Mouse (Mus musculus): Measurements from ENCODE around the gene Zfpm1.

The Zfpm1 gene

GRCm38 (mm10) chr8:122350309-122351089 is 68.6 kb downstream of the Zfpm1 start:
- no peak for DNase-seq

- DNase-seq, result no peak
Measured at GRCm38 (mm10) chr8:122354157-122354556, 72.2 kb downstream of the Zfpm1 start.

GRCm38 (mm10) chr8:122355642-122356606 is 74.0 kb downstream of the Zfpm1 start:
- DNase-seq, result no peak

GRCm38 (mm10) chr8:122357202-122357601 is 75.3 kb downstream of the Zfpm1 start:
- DNase-seq, result no peak

GRCm38 (mm10) chr8:122357641-122358040 is 75.7 kb downstream of the Zfpm1 start:
- no peak for DNase-seq

GRCm38 (mm10) chr8:122359111-122359775 is 77.3 kb downstream of the Zfpm1 start:
- no peak for DNase-seq

- DNase-seq, result no peak
Measured at GRCm38 (mm10) chr8:122360696-122361416, 78.9 kb downstream of the Zfpm1 start, which contains the start of gene Trhr2. Gene Trhr2, minus strand, starts transcription at chr8:122360746.

- no peak for DNase-seq
Measured at GRCm38 (mm10) chr8:122362271-122362670, 80.3 kb downstream of the Zfpm1 start.

GRCm38 (mm10) chr8:122362967-122363366 is 81.0 kb downstream of the Zfpm1 start:
- no peak for DNase-seq

- no peak for DNase-seq
Measured at GRCm38 (mm10) chr8:122368494-122368893, 86.6 kb downstream of the Zfpm1 start.

- peak; percentile 77 for DNase-seq
Measured at GRCm38 (mm10) chr8:122369665-122370064, 87.7 kb downstream of the Zfpm1 start.

GRCm38 (mm10) chr8:122371706-122372105 is 89.8 kb downstream of the Zfpm1 start:
- no peak for DNase-seq

- no peak for DNase-seq
Measured at GRCm38 (mm10) chr8:122375320-122375719, 93.4 kb downstream of the Zfpm1 start.

- DNase-seq, result no peak
Measured at GRCm38 (mm10) chr8:122375751-122376364, 93.9 kb downstream of the Zfpm1 start.

GRCm38 (mm10) chr8:122376365-122377231 is 94.7 kb downstream of the Zfpm1 start, which contains the start of gene Zc3h18:
Gene Zc3h18, plus strand, starts transcription at chr8:122376609.
- DNase-seq, result peak; percentile 100

GRCm38 (mm10) chr8:122383039-122383438 is 101.1 kb downstream of the Zfpm1 start:
- no peak for DNase-seq
